Mouse (Mus musculus): Measurements from ENCODE around the gene Dera. TPM values are rescaled to one million over a fixed set of nuclear protein-coding genes. Genes with fewer than 3 reads are reported as not detected.

The Dera gene
- total and polyA plus RNA-seq, 2 experiments from 2014 or later: 12.1 to 17.9 TPM

GRCm38 (mm10) chr6:137806342-137806741 lies 52.0 kb downstream of the Dera start:
- Histone ChIP-seq H3K4me3 (ENCODE audit: low read length) (no peak overlapping the region), H3K27me3 (ENCODE audit: insufficient read depth, low read length) (no peaks in the 10 kb centered on the region), H3K27ac (no peak overlapping the region), H3K4me1 (ENCODE audit: insufficient read depth, low read length) (no peaks in the 10 kb centered on the region), H3K9ac (replicated peaks; ENCODE audit: low read length) (no peak overlapping the region), H3K4me2 (ENCODE audit: low read depth, low read length) (no peak overlapping the region), H3K36me3 (ENCODE audit: insufficient read depth, low read length) (no peaks in the 10 kb centered on the region), H3K9me3 (ENCODE audit: low read length) (no peaks in the 10 kb centered on the region)
- ATAC-seq (no peak), DNase-seq (ENCODE audit: low spot score) (no peak)
- 92% methylated on average over 3 of the region's 3 CpGs for WGBS
- no peak for TF ChIP-seq CTCF (IDR thresholded peaks at IDR 0.05; ENCODE audit: low read depth)

GRCm38 (mm10) chr6:137806806-137807205 lies 52.5 kb downstream of the Dera start:
- H3K27me3 ChIP-seq (ENCODE audit: insufficient read depth, low read length): no peaks in the 10 kb centered on the region
- no peak overlapping the region for H3K9ac ChIP-seq (replicated peaks; ENCODE audit: low read length)
- no peak overlapping the region for H3K4me3 ChIP-seq (ENCODE audit: low read length)
- H3K4me2 ChIP-seq (ENCODE audit: low read depth, low read length): no peak overlapping the region
- DNase-seq (ENCODE audit: low spot score) (no peak), ATAC-seq (no peak)
- no peak overlapping the region for H3K27ac ChIP-seq
- no peak for TF ChIP-seq CTCF (IDR thresholded peaks at IDR 0.05; ENCODE audit: low read depth)
- H3K9me3 ChIP-seq (ENCODE audit: low read length): no peaks in the 10 kb centered on the region
- H3K36me3 ChIP-seq (ENCODE audit: insufficient read depth, low read length): no peaks in the 10 kb centered on the region
- H3K4me1 ChIP-seq (ENCODE audit: insufficient read depth, low read length): no peaks in the 10 kb centered on the region
- 97% methylated on average over 8 of the region's 8 CpGs for WGBS

GRCm38 (mm10) chr6:137807296-137807695 lies 53.0 kb downstream of the Dera start:
- Histone ChIP-seq H3K27ac (no peak overlapping the region), H3K4me3 (ENCODE audit: low read length) (no peak overlapping the region), H3K9ac (replicated peaks; ENCODE audit: low read length) (no peak overlapping the region), H3K4me2 (ENCODE audit: low read depth, low read length) (no peak overlapping the region), H3K27me3 (ENCODE audit: insufficient read depth, low read length) (no peaks in the 10 kb centered on the region), H3K9me3 (ENCODE audit: low read length) (no peaks in the 10 kb centered on the region), H3K4me1 (ENCODE audit: insufficient read depth, low read length) (no peaks in the 10 kb centered on the region), H3K36me3 (ENCODE audit: insufficient read depth, low read length) (no peaks in the 10 kb centered on the region)
- DNase-seq (ENCODE audit: low spot score): no peak
- no peak for TF ChIP-seq CTCF (IDR thresholded peaks at IDR 0.05; ENCODE audit: low read depth)
- WGBS: 89% methylated on average over 6 of the region's 6 CpGs
- no peak for ATAC-seq

- H3K4me1 ChIP-seq (ENCODE audit: insufficient read depth, low read length): no peaks in the 10 kb centered on the region
- H3K4me3 ChIP-seq (ENCODE audit: low read length): no peak overlapping the region
- WGBS: 70% methylated on average over 6 of the region's 6 CpGs
- no peak overlapping the region for H3K4me2 ChIP-seq (ENCODE audit: low read depth, low read length)
- no peaks in the 10 kb centered on the region for H3K36me3 ChIP-seq (ENCODE audit: insufficient read depth, low read length)
- DNase-seq (ENCODE audit: low spot score) (no peak), ATAC-seq (no peak)
- no peak overlapping the region for H3K9ac ChIP-seq (replicated peaks; ENCODE audit: low read length)
- no peaks in the 10 kb centered on the region for H3K9me3 ChIP-seq (ENCODE audit: low read length)
- no peak overlapping the region for H3K27ac ChIP-seq
- no peaks in the 10 kb centered on the region for H3K27me3 ChIP-seq (ENCODE audit: insufficient read depth, low read length)
- no peak for TF ChIP-seq CTCF (IDR thresholded peaks at IDR 0.05; ENCODE audit: low read depth)
Measured at GRCm38 (mm10) chr6:137808706-137809105, 54.4 kb downstream of the Dera start.

- no peak for ATAC-seq
- H3K9ac ChIP-seq (replicated peaks; ENCODE audit: low read length): no peak overlapping the region
- WGBS: 78% methylated on average over 5 of the region's 5 CpGs
- DNase-seq (ENCODE audit: low spot score): no peak
- H3K4me3 ChIP-seq (ENCODE audit: low read length): no peak overlapping the region
- no peak for TF ChIP-seq CTCF (IDR thresholded peaks at IDR 0.05; ENCODE audit: low read depth)
- H3K4me1 ChIP-seq (ENCODE audit: insufficient read depth, low read length): no peaks in the 10 kb centered on the region
- no peaks in the 10 kb centered on the region for H3K36me3 ChIP-seq (ENCODE audit: insufficient read depth, low read length)
- H3K27me3 ChIP-seq (ENCODE audit: insufficient read depth, low read length): no peaks in the 10 kb centered on the region
- no peak overlapping the region for H3K27ac ChIP-seq
- H3K4me2 ChIP-seq (ENCODE audit: low read depth, low read length): no peak overlapping the region
- H3K9me3 ChIP-seq (ENCODE audit: low read length): no peaks in the 10 kb centered on the region
Measured at GRCm38 (mm10) chr6:137810136-137810535, 55.8 kb downstream of the Dera start.

GRCm38 (mm10) chr6:137814006-137814405 lies 59.7 kb downstream of the Dera start:
- Histone ChIP-seq H3K9ac (replicated peaks; ENCODE audit: low read length) (no peak overlapping the region), H3K27ac (no peak overlapping the region), H3K4me1 (ENCODE audit: insufficient read depth, low read length) (no peaks in the 10 kb centered on the region), H3K9me3 (ENCODE audit: low read length) (no peaks in the 10 kb centered on the region), H3K4me2 (ENCODE audit: low read depth, low read length) (no peak overlapping the region), H3K27me3 (ENCODE audit: insufficient read depth, low read length) (no peaks in the 10 kb centered on the region), H3K36me3 (ENCODE audit: insufficient read depth, low read length) (no peaks in the 10 kb centered on the region), H3K4me3 (ENCODE audit: low read length) (no peak overlapping the region)
- DNase-seq (ENCODE audit: low spot score) (no peak), ATAC-seq (no peak)
- no peak for TF ChIP-seq CTCF (IDR thresholded peaks at IDR 0.05; ENCODE audit: low read depth)
- WGBS: 95% methylated on average over 1 of the region's 1 CpGs

GRCm38 (mm10) chr6:137816508-137816907 lies 62.2 kb downstream of the Dera start:
- no peak for TF ChIP-seq CTCF (IDR thresholded peaks at IDR 0.05; ENCODE audit: low read depth)
- no peak overlapping the region for H3K27ac ChIP-seq
- H3K4me3 ChIP-seq (ENCODE audit: low read length): no peak overlapping the region
- 71% methylated on average over 9 of the region's 9 CpGs for WGBS
- H3K4me1 ChIP-seq (ENCODE audit: insufficient read depth, low read length): no peaks in the 10 kb centered on the region
- no peak overlapping the region for H3K4me2 ChIP-seq (ENCODE audit: low read depth, low read length)
- DNase-seq (ENCODE audit: low spot score) (no peak), ATAC-seq (no peak)
- no peaks in the 10 kb centered on the region for H3K9me3 ChIP-seq (ENCODE audit: low read length)
- no peaks in the 10 kb centered on the region for H3K36me3 ChIP-seq (ENCODE audit: insufficient read depth, low read length)
- H3K27me3 ChIP-seq (ENCODE audit: insufficient read depth, low read length): no peaks in the 10 kb centered on the region
- H3K9ac ChIP-seq (replicated peaks; ENCODE audit: low read length): no peak overlapping the region
